Mouse (Mus musculus) forebrain, embryonic 14.5 days (tissue): ENCODE results near the gene Slc51a. TPM values are rescaled to one million over a fixed set of nuclear protein-coding genes. Genes with fewer than 3 reads are reported as not detected.
"Not testable (repeated sequence)": the region's sequence is repeated elsewhere in the genome, so short reads cannot be mapped to it uniquely, and the experiment has no call there.

ENCODE experiments used
- ATAC-seq: fragments of 200-750 bp; cut with Nextera tagmentation; 2 replicates; pipeline ENCODE4 v1.8.0; 2017; ENCODE audit warnings: mild to moderate bottlenecking, moderate library complexity
- DNase-seq: peaks from one replicate; pipeline ENCODE4 v3.0.0-alpha.2; 2015; ENCODE audit warnings: low spot score
- H3K27ac ChIP-seq: fragments of 300-500 bp; sonication (generic); 2 replicates; pipeline ENCODE4 v1.5.1; 2014; ENCODE audit warnings: low read depth, mild to moderate bottlenecking, control low read depth, low read length, moderate library complexity
- H3K27me3 ChIP-seq: fragments of 300-500 bp; sonication (generic); replicated peaks from 2 replicates; pipeline ENCODE4 v1.6.1; 2014; ENCODE audit warnings: low read length, control low read depth, mixed read lengths; ENCODE audit not compliant: control insufficient read depth, insufficient read depth
- H3K36me3 ChIP-seq: fragments of 300-500 bp; sonication (generic); 2 replicates; pipeline ENCODE4 v1.6.1; 2014; ENCODE audit warnings: low read length, control low read depth; ENCODE audit not compliant: control insufficient read depth, insufficient read depth
- H3K4me1 ChIP-seq: fragments of 300-500 bp; sonication (generic); 2 replicates; pipeline ENCODE4 v1.6.1; 2014; ENCODE audit warnings: antibody characterized with exemption, low read length, control low read depth; ENCODE audit not compliant: control insufficient read depth, insufficient read depth
- H3K4me2 ChIP-seq: fragments of 300-500 bp; sonication (generic); 2 replicates; pipeline ENCODE4 v1.6.1; 2014; ENCODE audit warnings: mild to moderate bottlenecking, control low read depth, low read length
- H3K4me3 ChIP-seq: fragments of 300-500 bp; sonication (generic); 2 replicates; pipeline ENCODE4 v1.5.1; 2014; ENCODE audit warnings: low read depth, low read length, control low read depth
- H3K9ac ChIP-seq: fragments of 300-500 bp; sonication (generic); 2 replicates; pipeline ENCODE4 v1.6.1; 2014; ENCODE audit warnings: mild to moderate bottlenecking, low read length, control low read depth, moderate library complexity
- H3K9me3 ChIP-seq: fragments of 300-500 bp; sonication (generic); replicated peaks from 2 replicates; pipeline ENCODE4 v1.6.1; 2016; ENCODE audit warnings: low read length, control low read depth, mixed read lengths; ENCODE audit not compliant: control insufficient read depth
- WGBS: fragments of 180-500 bp; shearing (Covaris S2); extraction: QIAGEN DNeasy Blood & Tissue Kit; methylation state at CpG from one replicate; pipeline ENCODE4 v1.1.7; 2014; 5-methylcytosine and 5-hydroxymethylcytosine counted together
- polyA plus RNA-seq: library from polyadenylated mRNA; unstranded; fragments of >200 nt; fragmentation: Nextera tagmentation; extraction: Ambion mirVana; gene quantifications from 2 replicates; pipeline ENCODE4 v1.2.1, GENCODE M21; 2014

The Slc51a gene
- polyA plus RNA-seq, 1 experiment from 2014 or later: 0.20 TPM

GRCm38 (mm10) chr16:32446563-32447138 is 41.0 kb downstream of the Slc51a start:
- H3K36me3 ChIP-seq: peaks cover 1% of the 10 kb centered on the region; the same call in 1 of the 2 replicates
- H3K9me3 ChIP-seq: no peaks in the 10 kb centered on the region
- no peak for DNase-seq
- no peaks in the 10 kb centered on the region for H3K4me1 ChIP-seq
- ATAC-seq: no peak
- WGBS: 85% methylated on average over 2 of the region's 2 CpGs
- H3K9ac ChIP-seq: no peak overlapping the region
- no peak overlapping the region for H3K27ac ChIP-seq
- no peaks in the 10 kb centered on the region for H3K27me3 ChIP-seq
- H3K4me3 ChIP-seq: no peak overlapping the region
- H3K4me2 ChIP-seq: no peak overlapping the region

- no peak for DNase-seq
- WGBS: 93% methylated on average over 1 of the region's 1 CpGs
- no peak overlapping the region for H3K27ac ChIP-seq
Observed at GRCm38 (mm10) chr16:32445558-32445957, 42.1 kb downstream of the Slc51a start.

GRCm38 (mm10) chr16:32444615-32445014 is 43.1 kb downstream of the Slc51a start:
- not testable (repeated sequence) for DNase-seq, H3K27ac ChIP-seq, H3K9me3 ChIP-seq, H3K27me3 ChIP-seq, H3K4me3 ChIP-seq, H3K9ac ChIP-seq, H3K36me3 ChIP-seq, H3K4me1 ChIP-seq, ATAC-seq, H3K4me2 ChIP-seq
- 91% methylated on average over 3 of the region's 3 CpGs for WGBS

More at GRCm38 (mm10) chr16:32445558-32445957, 42.1 kb downstream of the Slc51a start:
- H3K9ac ChIP-seq: no peak overlapping the region
- no peaks in the 10 kb centered on the region for H3K36me3 ChIP-seq
- H3K9me3 ChIP-seq: no peaks in the 10 kb centered on the region
- H3K4me3 ChIP-seq: no peak overlapping the region
- H3K4me2 ChIP-seq: no peak overlapping the region
- ATAC-seq: no peak
- H3K27me3 ChIP-seq: no peaks in the 10 kb centered on the region
- no peaks in the 10 kb centered on the region for H3K4me1 ChIP-seq

GRCm38 (mm10) chr16:32441432-32441831 is 46.2 kb downstream of the Slc51a start:
- 93% methylated on average over 3 of the region's 3 CpGs for WGBS
- Histone ChIP-seq H3K27me3 (no peaks in the 10 kb centered on the region), H3K4me2 (no peak overlapping the region), H3K4me3 (no peak overlapping the region), H3K27ac (no peak overlapping the region), H3K4me1 (no peaks in the 10 kb centered on the region), H3K9me3 (no peaks in the 10 kb centered on the region), H3K9ac (no peak overlapping the region), H3K36me3 (no peaks in the 10 kb centered on the region)
- DNase-seq (no peak), ATAC-seq (no peak)

- WGBS: 100% methylated on average over 1 of the region's 1 CpGs
- H3K4me3 ChIP-seq: no peak overlapping the region
- no peaks in the 10 kb centered on the region for H3K36me3 ChIP-seq
- H3K27me3 ChIP-seq: no peaks in the 10 kb centered on the region
- no peak overlapping the region for H3K9ac ChIP-seq
- DNase-seq (no peak), ATAC-seq (no peak)
- no peak overlapping the region for H3K27ac ChIP-seq
- no peak overlapping the region for H3K4me2 ChIP-seq
- no peaks in the 10 kb centered on the region for H3K9me3 ChIP-seq
- H3K4me1 ChIP-seq: no peaks in the 10 kb centered on the region
Observed at GRCm38 (mm10) chr16:32437266-32437665, 50.4 kb downstream of the Slc51a start.

- no peak overlapping the region for H3K9ac ChIP-seq
- no peak overlapping the region for H3K27ac ChIP-seq
- no peak overlapping the region for H3K4me3 ChIP-seq
- H3K27me3 ChIP-seq: no peaks in the 10 kb centered on the region
- H3K36me3 ChIP-seq: no peaks in the 10 kb centered on the region
- no peak for ATAC-seq
- no peaks in the 10 kb centered on the region for H3K9me3 ChIP-seq
- WGBS: 68% methylated on average over 1 of the region's 1 CpGs
- H3K4me1 ChIP-seq: peaks cover 3% of the 10 kb centered on the region
- no peak for DNase-seq
- H3K4me2 ChIP-seq: no peak overlapping the region
Observed at GRCm38 (mm10) chr16:32436657-32437056, 51.0 kb downstream of the Slc51a start.

GRCm38 (mm10) chr16:32434691-32435090 is 53.0 kb downstream of the Slc51a start:
- no peaks in the 10 kb centered on the region for H3K27me3 ChIP-seq
- DNase-seq (no peak), ATAC-seq (no peak)
- no peak overlapping the region for H3K4me2 ChIP-seq
- H3K4me3 ChIP-seq: no peak overlapping the region
- H3K9ac ChIP-seq: no peak overlapping the region
- H3K4me1 ChIP-seq: peaks cover 8% of the 10 kb centered on the region
- H3K9me3 ChIP-seq: no peaks in the 10 kb centered on the region
- H3K27ac ChIP-seq: no peak overlapping the region
- no peaks in the 10 kb centered on the region for H3K36me3 ChIP-seq

- Histone ChIP-seq H3K27me3 (no peaks in the 10 kb centered on the region), H3K4me2 (no peak overlapping the region), H3K9me3 (no peaks in the 10 kb centered on the region), H3K36me3 (no peaks in the 10 kb centered on the region), H3K27ac (no peak overlapping the region), H3K9ac (no peak overlapping the region), H3K4me3 (no peak overlapping the region), H3K4me1 (peaks cover 8% of the 10 kb centered on the region)
- 68% methylated on average over 6 of the region's 6 CpGs for whole genome bisulfite sequencing
- DNase-seq (no peak), ATAC-seq (no peak)
Observed at GRCm38 (mm10) chr16:32434066-32434465, 53.6 kb downstream of the Slc51a start.

- no peak for DNase-seq
- no peak overlapping the region for H3K9ac ChIP-seq
- H3K9me3 ChIP-seq: no peaks in the 10 kb centered on the region
- no peak overlapping the region for H3K4me3 ChIP-seq
- H3K27me3 ChIP-seq: no peaks in the 10 kb centered on the region
- no peak overlapping the region for H3K4me2 ChIP-seq
- peaks cover 8% of the 10 kb centered on the region for H3K4me1 ChIP-seq
- no peak for ATAC-seq
- no peak overlapping the region for H3K27ac ChIP-seq
- WGBS: 84% methylated on average over 2 of the region's 2 CpGs
- no peaks in the 10 kb centered on the region for H3K36me3 ChIP-seq
Observed at GRCm38 (mm10) chr16:32433138-32433537, 54.5 kb downstream of the Slc51a start.
